Mouse (Mus musculus) lung, postnatal 14 days (tissue): ENCODE data around the gene Fkrp.

ENCODE experiments used
- DNase-seq: peaks from one replicate; pipeline ENCODE4 v3.0.0; 2021

Fkrp gene

DNA sequence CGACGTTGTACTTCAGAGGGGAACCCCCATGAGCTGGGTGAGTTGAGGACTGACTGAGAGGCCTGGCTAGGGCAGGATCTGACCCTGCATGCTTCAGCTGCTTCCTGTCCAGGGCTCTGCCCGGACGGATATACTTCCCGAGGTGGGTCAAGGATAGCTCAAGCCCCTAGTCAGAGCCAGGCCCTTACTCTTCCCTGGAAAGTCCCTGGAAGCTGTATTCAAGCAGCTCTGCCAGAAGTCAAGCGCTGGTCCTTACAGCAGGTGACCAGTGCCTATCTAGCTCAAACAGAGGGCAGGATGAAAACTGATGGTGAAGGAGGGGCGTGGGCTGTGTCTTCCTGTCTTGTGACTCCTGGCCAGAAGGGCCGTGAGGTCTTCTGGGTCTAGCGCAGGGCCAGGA is 13.9 kb upstream of the Fkrp start:
- no peak for DNase-seq

DNA sequence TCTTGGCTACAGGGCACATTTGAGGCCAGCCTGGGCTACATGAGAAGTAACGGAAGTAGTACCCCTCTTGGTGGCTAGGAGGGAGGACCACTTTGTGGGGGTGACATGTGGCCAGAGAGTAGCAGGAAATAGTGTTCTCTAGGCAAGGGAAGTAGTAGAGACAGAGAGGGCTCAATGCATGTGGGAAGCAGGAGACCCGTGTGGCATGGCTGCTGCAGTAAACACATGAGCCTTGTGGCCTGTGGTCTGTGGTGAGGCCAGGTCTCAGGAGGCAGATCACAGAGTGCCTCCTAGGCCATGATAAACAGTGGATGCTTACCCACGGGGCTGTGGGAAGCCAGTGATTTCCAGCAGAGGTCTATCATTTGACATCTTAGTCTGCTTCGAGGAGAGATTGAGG is 10.7 kb upstream of the Fkrp start:
- DNase-seq: no peak

DNA sequence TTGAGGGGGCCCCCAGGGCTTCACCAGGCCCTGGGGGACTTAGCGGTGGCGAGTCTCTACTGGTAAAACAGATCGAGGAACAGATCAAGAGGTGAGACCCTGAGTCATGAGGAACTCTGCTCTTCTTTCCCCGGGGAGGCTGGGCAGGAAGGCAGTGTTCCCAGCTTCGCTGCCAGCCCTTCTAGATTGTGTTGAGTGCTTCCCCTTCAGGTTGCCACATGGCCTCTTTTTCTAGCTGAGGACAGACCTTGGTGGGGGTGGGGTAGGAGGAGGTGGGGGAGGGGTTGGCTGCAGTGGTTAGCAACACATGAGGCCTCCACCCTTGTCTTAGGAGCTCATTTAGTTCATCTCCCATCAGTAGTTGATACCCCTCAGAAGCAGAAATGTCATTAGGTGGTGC is 10.0 kb upstream of the Fkrp start:
- DNase-seq: no peak

DNA sequence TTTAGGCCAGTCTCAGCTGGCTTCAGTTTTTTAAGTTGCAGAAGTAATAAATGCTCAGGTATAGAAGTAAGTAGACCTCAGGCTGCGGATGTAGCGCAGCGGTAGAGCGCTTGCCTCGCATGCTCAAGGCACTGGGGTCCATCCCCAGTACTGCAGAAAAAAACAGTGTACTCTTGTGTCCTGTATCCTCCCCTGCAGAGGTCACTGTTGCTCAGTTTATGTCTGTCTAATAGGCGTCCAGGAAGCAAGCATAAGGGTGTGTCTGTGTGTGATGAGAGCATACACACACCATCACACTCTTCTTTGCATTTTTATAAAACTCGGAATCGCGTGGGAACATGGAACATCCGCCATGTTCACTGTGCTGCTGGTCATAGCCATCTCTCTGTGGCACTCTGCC is 9.3 kb upstream of the Fkrp start:
- DNase-seq: peak; percentile 60

DNA sequence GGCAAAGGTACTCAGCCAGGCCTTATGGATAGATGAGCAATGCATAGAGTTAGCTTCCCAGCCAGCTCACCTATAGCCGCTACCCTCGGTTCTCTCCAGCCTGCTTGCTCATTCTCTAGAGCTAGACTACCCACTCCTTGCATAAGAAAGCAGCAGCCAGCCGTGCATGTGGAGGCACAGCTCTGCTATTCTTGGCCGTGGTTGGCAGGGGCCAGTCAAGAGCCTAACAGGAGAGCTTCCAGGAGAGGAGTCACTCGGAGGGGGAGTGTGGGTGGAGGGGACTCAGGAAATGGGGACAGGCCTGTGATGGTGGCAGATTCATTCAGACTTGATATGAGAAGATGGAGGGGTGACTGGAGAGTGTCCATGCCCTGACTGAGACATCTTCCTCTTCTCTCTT is 7.2 kb upstream of the Fkrp start:
- no peak for DNase-seq

DNA sequence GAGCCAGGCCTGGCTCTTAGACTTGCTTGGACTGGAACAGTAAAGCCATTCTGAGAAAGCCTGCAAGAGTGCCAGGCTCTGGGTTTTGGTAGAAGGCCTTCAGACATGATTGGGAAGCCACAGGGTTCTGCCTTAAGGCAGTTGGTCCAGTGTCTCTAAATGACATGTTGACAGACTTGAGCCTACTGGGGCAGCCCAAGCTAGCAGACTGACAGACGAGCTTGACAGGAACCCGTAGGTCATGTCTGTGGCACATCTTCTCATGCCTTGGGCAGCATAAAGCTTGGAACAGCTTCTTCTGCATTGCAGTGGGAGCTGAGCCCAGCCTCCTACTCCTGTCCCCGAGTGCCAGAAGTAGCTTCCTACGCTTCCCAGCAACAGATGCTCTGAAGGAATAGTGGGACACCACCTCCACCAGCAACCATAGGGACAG is 5.2 kb upstream of the Fkrp start:
- no peak for DNase-seq

DNA sequence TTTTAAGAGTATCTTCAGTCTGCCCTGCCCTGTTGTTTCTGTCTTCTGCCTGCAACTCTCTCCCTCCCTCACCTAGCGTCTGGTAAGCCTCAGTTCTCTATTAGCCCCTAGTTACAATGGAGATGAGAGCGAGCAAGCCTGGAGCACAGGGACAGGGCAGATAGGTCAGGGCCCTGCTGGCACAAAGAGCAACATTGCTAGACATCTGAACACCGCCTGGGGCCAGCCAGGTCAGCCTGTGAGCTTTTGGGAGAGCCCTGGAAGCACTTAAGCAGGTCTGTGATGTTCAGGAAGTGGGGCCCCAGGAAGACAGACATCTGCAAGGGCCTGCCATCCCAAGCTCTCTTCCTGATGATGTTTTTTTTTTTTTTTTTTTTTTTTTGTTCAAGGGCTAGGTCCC is 4.6 kb upstream of the Fkrp start:
- DNase-seq: no peak

DNA sequence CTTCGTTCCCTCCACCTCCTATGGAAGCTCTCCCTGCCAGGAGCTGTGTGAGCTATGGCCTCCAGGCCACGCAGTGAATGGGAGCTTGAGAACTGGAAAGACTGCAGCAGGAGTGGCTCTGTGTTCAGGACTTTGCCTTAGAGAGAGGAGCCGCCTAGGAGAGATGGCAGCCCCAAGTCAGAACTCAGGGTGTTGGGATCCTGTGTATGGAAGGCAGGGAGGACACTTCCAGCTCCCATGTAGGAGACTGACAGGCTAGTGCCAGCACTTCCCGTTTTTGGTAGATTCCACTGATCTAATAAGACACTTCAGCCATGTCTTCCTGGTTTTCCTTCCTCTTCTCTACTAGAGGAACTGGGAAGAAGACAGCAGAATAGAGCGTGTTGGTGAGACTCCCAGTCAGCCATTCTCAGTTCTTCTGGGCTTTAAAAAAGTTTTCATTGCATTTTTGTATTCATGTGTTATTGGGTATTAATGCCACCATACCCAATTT is 3.8 kb upstream of the Fkrp start:
- no peak for DNase-seq

DNA sequence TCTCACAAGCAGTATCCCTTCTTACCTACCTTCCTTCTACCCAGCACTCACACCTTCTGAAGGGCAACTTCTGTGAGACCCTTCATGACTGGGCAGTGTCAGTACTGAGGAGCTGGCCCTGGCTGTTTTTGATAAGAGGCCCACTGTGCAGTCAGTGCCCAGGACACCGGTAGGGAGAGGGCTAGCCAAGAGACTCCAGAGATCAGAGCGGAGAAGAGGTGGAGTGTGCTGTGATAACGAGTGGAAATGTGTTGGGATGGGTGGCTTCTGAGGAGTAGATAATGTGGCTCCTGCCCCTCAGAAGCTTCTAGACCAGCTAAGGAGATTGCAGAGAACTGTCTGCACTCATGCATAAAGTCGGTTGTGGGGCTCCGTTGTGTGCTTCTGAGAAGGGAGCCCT is 3.3 kb upstream of the Fkrp start:
- DNase-seq: no peak

DNA sequence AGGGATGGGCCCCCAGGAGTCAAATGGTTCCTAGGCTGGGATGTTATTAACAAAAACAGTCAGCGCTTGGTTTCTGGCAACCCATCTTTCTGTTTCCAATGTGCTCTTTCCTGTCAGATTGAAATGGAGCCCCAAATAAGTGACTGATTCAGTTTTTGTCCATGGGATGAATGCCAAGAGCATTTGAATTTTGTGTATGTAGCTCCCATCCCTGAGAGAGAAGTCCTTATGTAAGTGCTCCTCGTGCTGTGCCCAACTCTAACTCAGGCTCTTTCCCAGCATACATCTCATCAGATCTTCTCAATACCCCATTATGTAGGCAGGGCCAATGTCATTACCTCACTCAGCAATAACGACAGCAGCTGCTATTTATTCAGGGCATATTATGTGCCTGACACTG is 1.2 kb upstream of the Fkrp start:
- no peak for DNase-seq

DNA sequence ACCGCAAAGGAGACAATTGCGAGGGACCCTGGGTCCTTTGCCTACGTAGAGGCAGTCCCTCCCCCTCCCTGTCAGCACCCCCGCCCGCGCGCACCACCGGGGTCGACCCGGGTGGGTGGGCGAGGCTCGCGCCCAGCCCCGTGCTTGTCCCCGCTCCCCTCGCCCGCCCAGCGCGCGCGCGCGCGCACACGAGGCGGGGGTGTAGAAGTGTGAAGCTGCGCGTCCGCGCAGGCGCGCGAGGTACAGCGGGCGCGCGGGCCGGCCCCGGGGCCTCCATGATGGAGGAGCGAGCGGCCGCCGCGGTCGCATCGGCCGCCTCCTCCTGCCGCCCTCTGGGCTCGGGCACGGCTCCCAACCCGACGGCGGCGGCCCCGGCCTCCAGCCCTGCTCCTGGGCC is 456 bp downstream of the Fkrp start:
- peak; percentile 80 for DNase-seq

DNA sequence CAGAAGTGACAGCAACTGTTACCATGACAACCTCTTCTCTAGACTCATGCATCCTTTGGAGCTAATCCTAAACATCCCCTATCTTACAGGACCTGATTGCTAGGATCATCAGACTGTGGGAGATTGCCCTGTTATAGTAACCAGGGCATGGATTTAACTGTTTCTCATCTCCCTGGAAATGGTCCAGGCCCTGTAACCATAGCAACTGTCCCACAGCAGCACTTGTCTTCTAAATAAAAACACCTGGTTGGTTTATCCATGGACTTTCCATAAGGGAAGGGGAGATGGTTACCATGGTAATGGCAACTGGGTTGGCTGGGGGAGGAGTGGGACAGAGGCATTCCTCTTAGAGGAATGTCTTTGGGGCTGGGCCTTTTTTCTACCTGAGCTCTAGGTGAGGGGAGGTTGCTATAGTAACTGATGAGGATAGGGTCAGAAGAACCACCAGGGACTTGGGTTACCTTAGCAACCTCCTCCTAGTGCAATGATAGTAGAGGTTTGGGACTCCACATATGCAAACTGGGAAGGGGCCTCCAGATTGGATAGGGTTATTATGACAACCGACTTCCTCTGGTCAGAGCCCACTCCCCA is 1.1 kb downstream of the Fkrp start, which contains the start of gene Strn4:
Gene Strn4, plus strand, starts transcription at position 539 of the 591 bp plus-strand sequence.
- DNase-seq: no peak

DNA sequence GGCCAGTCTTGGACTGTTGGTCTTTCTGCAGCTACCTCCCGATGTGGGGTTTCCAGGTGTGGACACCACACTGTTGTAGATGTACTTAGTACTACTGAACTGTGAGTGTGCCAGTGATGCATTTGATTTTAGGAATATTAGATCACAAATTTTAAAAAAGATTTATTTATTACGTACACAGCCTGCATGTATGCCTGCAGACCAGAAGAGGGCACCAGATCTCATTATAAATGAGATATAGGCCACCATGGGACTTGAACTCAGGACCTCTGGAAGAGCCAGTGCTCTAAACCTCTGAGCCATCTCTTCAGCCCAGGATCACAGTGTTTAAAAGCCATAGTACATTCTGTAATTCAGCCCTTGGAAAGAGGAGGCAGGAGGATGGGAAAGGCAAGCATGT is 4.0 kb downstream of the Fkrp start:
- no peak for DNase-seq

DNA sequence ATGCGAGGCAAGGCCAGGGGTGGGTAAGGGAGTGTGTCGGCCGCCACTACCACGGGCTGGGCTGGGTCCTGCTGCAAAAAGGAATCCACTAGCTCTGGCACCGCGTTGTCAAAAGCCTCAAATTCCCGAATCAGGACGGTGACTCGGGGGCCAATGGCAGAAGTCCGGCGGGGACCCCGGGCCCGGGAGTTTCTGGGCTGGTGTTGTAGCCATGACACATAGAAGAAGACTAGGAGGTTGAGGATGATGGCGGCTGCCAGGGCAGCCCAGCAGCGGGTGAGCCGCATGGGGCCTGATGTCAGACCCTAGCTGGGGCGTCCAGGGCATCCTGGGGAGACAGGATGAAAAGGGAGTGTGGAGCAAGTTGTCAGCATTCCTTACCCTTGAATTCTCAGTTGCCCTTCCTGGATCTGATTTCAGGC is 4.9 kb downstream of the Fkrp start:
- no peak for DNase-seq

DNA sequence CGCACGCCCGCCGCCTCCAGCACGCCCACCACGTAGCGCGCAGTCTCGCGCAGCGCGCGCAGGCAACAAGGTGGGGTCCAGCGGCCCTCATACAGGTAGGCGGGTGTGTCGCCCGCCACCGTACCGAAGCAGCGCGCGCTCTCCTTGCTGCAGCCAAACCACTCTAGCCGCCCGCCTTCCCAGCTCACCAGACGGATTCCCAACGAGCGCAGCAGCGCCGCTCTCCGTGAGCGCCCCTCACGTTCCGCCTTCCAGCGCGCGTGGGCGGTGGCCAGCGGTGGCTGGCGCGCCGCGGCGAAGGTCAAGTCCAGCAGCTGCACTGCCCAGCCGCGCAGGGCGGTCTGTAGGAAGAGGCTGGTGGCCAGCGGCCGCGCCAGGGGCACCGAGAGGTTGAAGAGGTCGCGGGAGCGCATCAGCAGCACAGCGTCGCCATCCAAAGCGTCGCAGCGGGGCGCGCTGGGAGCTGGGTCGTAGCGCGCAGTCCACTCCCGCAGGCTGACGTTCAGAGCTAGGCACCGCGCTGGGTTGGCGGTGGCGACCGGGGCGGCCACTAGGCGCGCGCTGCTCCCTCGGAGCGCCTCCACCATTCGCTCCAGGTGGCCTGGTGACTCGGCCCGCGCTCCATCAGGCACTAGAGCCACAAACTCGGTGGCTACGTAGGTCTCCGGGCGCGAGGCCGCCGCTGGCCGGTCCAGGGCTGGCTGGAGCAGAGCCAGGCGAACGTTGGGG is 5.4 kb downstream of the Fkrp start:
- no peak for DNase-seq

DNA sequence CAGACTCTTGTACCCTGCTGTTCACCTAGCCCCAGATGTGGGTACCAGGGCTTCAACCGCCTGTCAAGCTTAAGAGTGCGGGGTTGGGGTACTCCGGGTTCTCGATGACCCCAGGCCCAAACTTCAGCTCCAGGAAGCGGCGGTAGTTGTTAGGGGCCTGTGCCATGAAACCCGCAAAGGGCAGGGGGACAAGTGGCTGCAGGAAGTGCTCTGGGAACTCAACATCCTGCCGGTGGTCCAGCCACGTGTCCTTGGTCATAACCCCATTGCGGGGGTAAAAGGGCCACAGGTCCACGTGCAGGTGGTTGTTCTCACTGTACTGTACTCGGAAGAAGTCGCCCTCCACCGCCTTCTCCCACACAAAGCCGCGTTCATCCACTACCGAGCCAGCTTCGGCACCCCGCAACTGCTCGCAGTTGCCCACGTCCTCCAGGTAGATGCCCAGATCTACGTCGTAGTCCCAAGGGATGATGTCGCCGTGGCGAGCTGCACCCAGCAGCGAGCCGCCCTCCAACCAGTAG is 6.1 kb downstream of the Fkrp start:
- no peak for DNase-seq

DNA sequence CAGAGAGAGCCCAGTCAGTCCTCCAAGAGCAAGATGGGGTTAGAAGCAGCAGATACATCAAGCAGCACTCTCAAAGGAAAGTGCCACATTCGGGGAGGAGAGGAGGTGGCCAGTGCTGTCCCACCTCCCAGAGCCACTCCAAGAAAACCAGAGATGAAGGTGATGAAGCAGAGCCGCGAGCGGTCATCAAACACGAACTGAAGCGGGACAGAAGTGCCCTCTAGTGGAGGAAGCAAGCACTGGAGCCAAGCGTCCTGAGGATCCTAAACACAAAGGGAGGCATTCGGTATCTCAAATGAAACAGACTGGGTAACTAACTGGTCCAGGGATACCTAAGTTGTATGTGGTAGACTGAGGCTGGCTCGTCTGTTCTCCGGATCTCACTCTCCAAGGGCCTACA is 6.8 kb downstream of the Fkrp start:
- DNase-seq: peak; percentile 83

DNA sequence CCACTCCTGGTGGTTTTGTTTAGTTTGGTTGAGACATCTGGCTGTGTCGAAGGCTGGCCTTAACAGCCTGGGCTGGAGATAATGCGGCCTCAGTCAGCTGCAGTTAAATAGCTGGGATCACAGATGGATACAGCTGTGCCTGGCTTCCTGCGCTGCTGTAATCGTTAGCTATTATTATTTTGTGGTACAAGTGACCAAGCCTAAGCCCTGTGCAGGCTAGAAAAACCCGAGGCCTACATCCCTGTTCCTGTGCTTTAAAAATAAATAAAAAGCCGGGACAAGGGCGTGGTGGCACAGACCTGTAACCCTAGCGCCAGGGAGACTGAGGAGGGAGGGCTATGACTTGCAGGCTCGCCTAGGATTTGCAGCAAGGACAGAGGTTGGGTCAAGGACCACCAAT is 7.9 kb downstream of the Fkrp start:
- no peak for DNase-seq

DNA sequence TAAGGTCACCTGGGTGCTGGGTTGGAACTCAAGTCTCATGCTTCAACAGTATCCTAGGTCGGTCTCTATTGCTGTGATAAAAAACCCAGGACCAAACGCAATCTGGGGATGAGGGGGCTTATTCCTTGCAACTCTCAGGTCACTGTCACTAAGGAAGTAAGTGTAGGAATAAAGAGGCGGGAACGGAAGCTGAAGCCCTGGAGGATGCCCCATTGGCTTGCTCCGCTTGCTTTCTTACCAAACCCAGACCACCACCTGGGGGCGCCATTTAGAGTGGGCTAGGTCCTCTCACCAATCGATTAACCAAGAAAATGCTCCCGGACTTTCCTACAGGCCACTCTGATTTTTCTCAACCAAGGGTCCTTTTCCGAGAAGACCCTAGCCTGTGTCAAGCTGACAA is 8.6 kb downstream of the Fkrp start:
- no peak for DNase-seq

DNA sequence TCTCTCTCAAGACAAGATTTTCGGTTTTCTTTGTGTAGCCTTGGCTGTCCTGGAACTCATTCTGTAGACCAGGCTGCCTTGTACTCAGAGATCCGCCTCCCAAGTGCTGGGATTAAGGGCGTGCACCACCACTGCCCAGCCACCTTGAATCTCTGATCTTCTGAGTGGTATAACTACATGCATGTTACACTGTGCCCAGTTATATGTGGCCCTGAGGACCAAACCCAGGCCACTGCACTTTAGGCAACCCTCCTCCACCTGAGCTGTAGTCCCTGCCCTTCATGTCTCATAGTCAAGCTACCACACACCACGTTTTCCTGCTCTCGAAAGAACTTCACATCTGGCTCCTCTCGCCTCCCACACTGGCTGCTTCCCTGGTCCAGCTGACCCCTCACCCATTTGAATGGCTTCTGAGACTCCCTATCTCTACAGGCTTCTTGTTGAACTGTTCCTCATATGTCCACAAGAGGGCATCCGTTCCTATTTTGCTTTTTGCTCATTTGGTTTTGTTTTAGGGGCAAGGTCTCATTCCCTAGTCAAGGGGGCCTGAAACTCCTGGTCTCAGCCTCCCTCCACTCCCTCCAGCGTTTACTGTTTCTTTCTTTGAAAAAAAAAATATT is 12.0 kb downstream of the Fkrp start:
- DNase-seq: no peak

DNA sequence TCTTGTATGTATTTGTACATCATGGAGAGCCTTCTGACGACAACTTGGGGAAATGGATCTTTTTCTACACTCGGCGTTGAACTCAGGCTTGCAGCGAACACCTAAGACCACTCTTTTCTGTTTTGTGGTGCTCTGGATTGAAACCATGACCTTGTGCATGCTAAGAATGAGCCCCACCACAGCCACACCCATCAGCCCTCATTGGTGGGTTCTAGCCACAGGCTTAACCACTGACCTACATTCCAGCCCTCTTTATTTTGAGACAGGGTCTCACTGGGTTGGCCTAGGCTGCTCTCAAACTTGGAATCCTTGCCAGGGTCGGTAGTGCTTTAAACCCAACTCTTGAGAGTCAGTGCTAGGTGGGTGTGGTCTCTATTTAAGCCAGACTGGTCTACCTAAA is 21.6 kb downstream of the Fkrp start:
- DNase-seq: no peak

DNA sequence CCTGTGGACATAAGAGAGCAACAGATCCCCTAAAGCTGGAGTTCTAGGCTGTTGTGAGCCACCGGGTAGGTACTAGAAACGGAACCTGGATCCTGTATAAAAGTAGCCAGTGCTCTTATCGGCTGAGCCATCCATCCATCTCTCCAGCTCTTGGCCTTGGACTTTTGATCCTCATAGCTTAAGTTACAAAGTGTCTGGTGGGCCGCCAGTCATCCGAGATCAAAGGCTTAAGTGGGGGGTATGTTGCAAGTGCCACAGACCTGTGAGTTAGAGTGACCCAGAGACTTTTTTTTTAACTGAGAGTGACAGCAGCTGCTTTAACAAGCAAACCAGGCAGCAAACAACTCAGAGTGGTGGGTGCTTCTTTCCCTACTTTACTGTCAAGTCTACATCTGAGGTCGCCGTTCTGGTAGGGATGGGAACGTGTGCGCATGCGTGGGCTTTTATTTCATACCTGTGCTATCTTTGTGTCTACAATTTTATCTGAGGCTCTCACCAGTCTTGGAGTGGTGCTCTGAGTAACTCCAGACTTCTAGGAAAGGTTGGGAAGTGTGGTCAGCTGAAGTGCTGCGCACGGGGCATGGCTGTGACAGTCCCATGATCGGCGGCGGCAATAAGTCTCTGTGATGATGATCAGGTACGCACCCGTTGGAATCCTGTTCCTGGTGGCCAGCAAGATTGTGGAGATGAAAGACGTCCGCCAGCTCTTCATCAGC is 23.4 kb downstream of the Fkrp start:
- DNase-seq: peak; percentile 50

DNA sequence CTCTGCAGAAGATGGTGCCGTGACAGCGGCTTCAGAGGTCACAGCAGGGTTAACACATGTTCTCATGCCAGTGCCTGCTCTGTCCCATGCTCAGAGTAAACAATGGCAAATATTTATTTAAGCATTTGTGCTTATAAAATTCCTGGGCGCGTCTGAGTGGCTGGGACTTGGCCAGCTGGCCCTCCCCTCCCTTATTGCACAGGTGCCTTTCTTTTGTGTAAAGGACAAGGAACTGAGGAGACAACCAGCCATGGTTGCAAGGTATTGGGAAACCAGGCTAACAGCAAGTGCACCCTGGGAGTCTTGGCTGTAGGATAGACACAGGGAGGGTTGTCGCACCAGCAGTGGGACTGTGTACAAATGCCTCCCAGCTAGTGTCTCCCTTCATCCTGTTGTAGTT is 24.2 kb downstream of the Fkrp start:
- peak; percentile 74 for DNase-seq
